Comparison of ENCODE assay signal across 27 mouse cellular contexts in genomic region chr5:21518207-21518606, GRCm38 (mm10). TPM values are rescaled to one million over a fixed set of nuclear protein-coding genes. Genes with fewer than 3 reads are reported as not detected.
DNase-seq lines count a peak whose midpoint lies in the region; ATAC-seq and TF ChIP-seq lines count a peak whose summit lies in the region.
"Had no signal": no experiment of that assay in that cellular context is flagged by ENCODE, and none has a peak within 500 bp of the region (broad histone marks: within the 10 kb centered on the region; RNA-seq: fewer than 3 reads in every experiment).

No protein-coding gene starts in this region.

- H3K27ac ChIP-seq in forebrain, embryonic 13.5 days = no peak overlapping the region
- H3K27ac ChIP-seq in forebrain, embryonic 12.5 days = no peak overlapping the region
- no peak overlapping the region for H3K27ac ChIP-seq in midbrain, postnatal 0 days (ENCODE audit: low read depth, low read length)
- H3K27ac ChIP-seq in midbrain, embryonic 10.5 days (replicated peaks) = no peak overlapping the region
- H3K27ac ChIP-seq in forebrain, embryonic 15.5 days (replicated peaks) = no peak overlapping the region
- H3K27ac ChIP-seq: embryonic facial prominence, embryonic 10.5 days; embryonic facial prominence, embryonic 13.5 days; heart, adult 2 months; hindbrain, embryonic 12.5 days; hindbrain, embryonic 15.5 days had no signal

- ATAC-seq in forebrain, embryonic 13.5 days = peak; percentile 27; the same call in 1 of the 2 replicates
- ATAC-seq in forebrain, embryonic 12.5 days (ENCODE audit: low FRiP score) = no peak
- ATAC-seq in midbrain, postnatal 0 days (ENCODE audit: low FRiP score) = no peak
- ATAC-seq in forebrain, embryonic 15.5 days (replicated peaks) = 0 out of 2 replicates have a peak, but pooled peaks have one; percentile 23
- ATAC-seq: intestine, postnatal 0 days had no signal

- peak; percentile 11 for DNase-seq in midbrain, postnatal 0 days (ENCODE audit: low spot score)
- no peak for DNase-seq in midbrain, embryonic 10.5 days (ENCODE audit: low spot score)
- no peak for DNase-seq in adrenal gland, adult 8-10 months
- no peak for DNase-seq in ovary, adult 18-20 months (ENCODE audit: low spot score)
- DNase-seq: adrenal gland, postnatal 10 days; adrenal gland, postnatal 36 days; cerebellum, adult 11-12 months; cerebellum, adult 8-10 months; cerebellum, postnatal 10 days; cerebellum, postnatal 36 days; embryo, embryonic 11 days; gastrocnemius, postnatal 25 days; heart, adult 2 months had no signal

- H3K27me3 ChIP-seq in forebrain, embryonic 13.5 days = no peaks in the 10 kb centered on the region
- no peaks in the 10 kb centered on the region for H3K27me3 ChIP-seq in forebrain, embryonic 12.5 days
- no peaks in the 10 kb centered on the region for H3K27me3 ChIP-seq in midbrain, postnatal 0 days (ENCODE audit: insufficient read depth, low read length)
- H3K27me3 ChIP-seq in midbrain, embryonic 10.5 days (ENCODE audit: low read depth, poor library complexity, severe bottlenecking) = no peaks in the 10 kb centered on the region; the same call in 1 of the 2 replicates
- no peaks in the 10 kb centered on the region for H3K27me3 ChIP-seq in forebrain, embryonic 15.5 days
- H3K27me3 ChIP-seq: CH12.LX; embryonic facial prominence, embryonic 13.5 days; hindbrain, embryonic 12.5 days; hindbrain, embryonic 15.5 days had no signal

- no peak overlapping the region for H3K9ac ChIP-seq in forebrain, embryonic 13.5 days
- H3K9ac ChIP-seq in forebrain, embryonic 12.5 days = no peak overlapping the region
- H3K9ac ChIP-seq in midbrain, postnatal 0 days (replicated peaks; ENCODE audit: low read length, poor library complexity, severe bottlenecking) = no peak overlapping the region
- H3K9ac ChIP-seq in forebrain, embryonic 15.5 days (replicated peaks) = no peak overlapping the region
- H3K9ac ChIP-seq: embryonic facial prominence, embryonic 13.5 days; hindbrain, embryonic 12.5 days; hindbrain, embryonic 15.5 days had no signal

- H3K36me3 ChIP-seq in forebrain, embryonic 13.5 days (ENCODE audit: poor library complexity, severe bottlenecking) = no peaks in the 10 kb centered on the region
- H3K36me3 ChIP-seq in forebrain, embryonic 12.5 days (replicated peaks) = no peaks in the 10 kb centered on the region
- H3K36me3 ChIP-seq in midbrain, postnatal 0 days (ENCODE audit: insufficient read depth, low read length) = no peaks in the 10 kb centered on the region
- no peaks in the 10 kb centered on the region for H3K36me3 ChIP-seq in midbrain, embryonic 10.5 days
- no peaks in the 10 kb centered on the region for H3K36me3 ChIP-seq in forebrain, embryonic 15.5 days
- H3K36me3 ChIP-seq: embryonic facial prominence, embryonic 10.5 days; embryonic facial prominence, embryonic 13.5 days; G1E; hindbrain, embryonic 12.5 days; hindbrain, embryonic 15.5 days had no signal

- no peak overlapping the region for H3K4me2 ChIP-seq in forebrain, embryonic 13.5 days
- no peak overlapping the region for H3K4me2 ChIP-seq in forebrain, embryonic 12.5 days
- H3K4me2 ChIP-seq in midbrain, postnatal 0 days (ENCODE audit: low read depth, low read length, poor library complexity, severe bottlenecking) = no peak overlapping the region
- no peak overlapping the region for H3K4me2 ChIP-seq in forebrain, embryonic 15.5 days (replicated peaks)
- H3K4me2 ChIP-seq: embryonic facial prominence, embryonic 13.5 days; heart, embryonic 11.5 days; hindbrain, embryonic 12.5 days; hindbrain, embryonic 15.5 days had no signal

- no peaks in the 10 kb centered on the region for H3K4me1 ChIP-seq in forebrain, embryonic 13.5 days
- H3K4me1 ChIP-seq in forebrain, embryonic 12.5 days = no peaks in the 10 kb centered on the region
- H3K4me1 ChIP-seq in midbrain, postnatal 0 days (ENCODE audit: insufficient read depth, low read length) = no peaks in the 10 kb centered on the region
- H3K4me1 ChIP-seq in midbrain, embryonic 10.5 days = peaks cover 13% of the 10 kb centered on the region
- no peaks in the 10 kb centered on the region for H3K4me1 ChIP-seq in forebrain, embryonic 15.5 days
- H3K4me1 ChIP-seq: embryonic facial prominence, embryonic 10.5 days; hindbrain, embryonic 12.5 days; hindbrain, embryonic 15.5 days had no signal

- TF ChIP-seq CTCF in midbrain, postnatal 0 days (IDR thresholded peaks at IDR 0.05) = no peak

- no peak overlapping the region for H3K4me3 ChIP-seq in forebrain, embryonic 13.5 days
- H3K4me3 ChIP-seq in forebrain, embryonic 12.5 days (replicated peaks) = no peak overlapping the region
- H3K4me3 ChIP-seq in midbrain, postnatal 0 days (ENCODE audit: low read depth, low read length) = no peak overlapping the region
- no peak overlapping the region for H3K4me3 ChIP-seq in midbrain, embryonic 10.5 days
- H3K4me3 ChIP-seq in forebrain, embryonic 15.5 days = no peak overlapping the region
- H3K4me3 ChIP-seq: embryonic facial prominence, embryonic 10.5 days; embryonic facial prominence, embryonic 13.5 days; erythroblast, embryonic 14.5 days; heart, adult 2 months; hindbrain, embryonic 12.5 days; hindbrain, embryonic 15.5 days had no signal

- 69% methylated on average over 4 of the region's 4 CpGs for WGBS in forebrain, embryonic 13.5 days
- WGBS in forebrain, embryonic 12.5 days = 70% methylated on average over 4 of the region's 4 CpGs
- WGBS in midbrain, postnatal 0 days = 79% methylated on average over 4 of the region's 4 CpGs
- WGBS in midbrain, embryonic 10.5 days = 88% methylated on average over 4 of the region's 4 CpGs
- WGBS in forebrain, embryonic 15.5 days = 49% methylated on average over 4 of the region's 4 CpGs

- H3K9me3 ChIP-seq in forebrain, embryonic 13.5 days (replicated peaks) = no peaks in the 10 kb centered on the region
- no peaks in the 10 kb centered on the region for H3K9me3 ChIP-seq in forebrain, embryonic 12.5 days
- no peaks in the 10 kb centered on the region for H3K9me3 ChIP-seq in midbrain, postnatal 0 days (ENCODE audit: low read length)
- H3K9me3 ChIP-seq in midbrain, embryonic 10.5 days (replicated peaks) = no peaks in the 10 kb centered on the region
- H3K9me3 ChIP-seq in forebrain, embryonic 15.5 days = no peaks in the 10 kb centered on the region
- H3K9me3 ChIP-seq: embryonic facial prominence, embryonic 10.5 days; embryonic facial prominence, embryonic 13.5 days; G1E; hindbrain, embryonic 12.5 days; hindbrain, embryonic 15.5 days had no signal

RNA-seq across cellular contexts. Expression of gene Lrrc17, which starts 25.2 kb away (rescaled TPM):
- 3.9 TPM in 2 replicates for polyA plus RNA-seq in forebrain, embryonic 13.5 days (2015; fragmentation: Nextera tagmentation; extraction: Ambion mirVana)
- 14.1 and 16.8 TPM in 2 replicates for polyA plus RNA-seq in forebrain, embryonic 12.5 days (2016; fragmentation: Nextera tagmentation; extraction: Ambion mirVana)
- total RNA-seq in midbrain, postnatal 0 days (2014; rRNA removed) = 3.7 and 4.5 TPM in 2 replicates
- 3.3 and 3.9 TPM in 2 replicates for polyA plus RNA-seq in midbrain, postnatal 0 days (2015; fragmentation: Nextera tagmentation; extraction: Ambion mirVana)
- 5.6 and 10.6 TPM in 2 replicates for polyA plus RNA-seq in midbrain, embryonic 10.5 days (2016; fragmentation: Nextera tagmentation; extraction: Ambion mirVana)
- 2.6 and 2.7 TPM in 2 replicates for polyA plus RNA-seq in forebrain, embryonic 15.5 days (2015; fragmentation: Nextera tagmentation; extraction: Ambion mirVana)
- 1 to 10 TPM; 3.5 to 5.0 (median 3.9) TPM for total RNA-seq in adrenal gland, adult 8-10 months (2022)
- total RNA-seq: CH12.LX; hematopoietic stem cell, adult 5-6 weeks had no signal
- polyA plus RNA-seq: cortical plate, adult 2 months; erythroblast, embryonic 14.5 days; G1E had no signal

Comparison
In these comparisons a context has a peak if more than half of its experiments do, and no peak if none do; other contexts are left out.
1. ATAC-seq: peak in forebrain, embryonic 13.5 days (single experiment) and forebrain, embryonic 15.5 days (single experiment); none in forebrain, embryonic 12.5 days (single experiment) and midbrain, postnatal 0 days (single experiment).